Mouse (Mus musculus) frontal cortex, postnatal 36 days (tissue): ENCODE results near the gene L1cam.

Source experiments
- DNase-seq, 2 experiments: peaks; one replicate each; pipeline ENCODE4 v3.0.0; 2022; ENCODE audit warnings: low spot score in 2 of 2

Gene L1cam

GRCm38 (mm10) chrX:73895719-73896118 lies at the start of gene L1cam:
Gene L1cam, minus strand, starts transcription at chrX:73896105.
- peak; percentile 36 to 45 for DNase-seq

GRCm38 (mm10) chrX:73942294-73942693 lies 46.4 kb upstream of the L1cam start:
- no peak for DNase-seq

GRCm38 (mm10) chrX:73941860-73942259 lies 46.0 kb upstream of the L1cam start:
- no peak for DNase-seq

GRCm38 (mm10) chrX:73931871-73932270 lies 36.0 kb upstream of the L1cam start:
- DNase-seq, result no peak

GRCm38 (mm10) chrX:73930402-73931062 lies 34.6 kb upstream of the L1cam start, which contains the start of gene Renbp:
Gene Renbp, minus strand, starts transcription at chrX:73930850.
- DNase-seq, result no peak

GRCm38 (mm10) chrX:73922550-73922882 lies 26.6 kb upstream of the L1cam start:
- no peak for DNase-seq

GRCm38 (mm10) chrX:73921823-73922549 lies 26.1 kb upstream of the L1cam start, which contains the start of the genes Arhgap4 and Naa10:
Gene Arhgap4, minus strand, starts transcription at chrX:73921870.
Gene Naa10, minus strand, starts transcription at chrX:73921944.
- DNase-seq, result peak; percentile 78 to 87

GRCm38 (mm10) chrX:73921285-73921822 lies 25.4 kb upstream of the L1cam start:
- DNase-seq, result no peak

GRCm38 (mm10) chrX:73918631-73919030 lies 22.7 kb upstream of the L1cam start:
- DNase-seq, result no peak

GRCm38 (mm10) chrX:73916945-73917344 lies 21.0 kb upstream of the L1cam start:
- no peak for DNase-seq

- peak; percentile 79 to 91 for DNase-seq
These were observed 19.2 kb upstream of the L1cam start for GRCm38 (mm10) chrX:73914827-73915703.

GRCm38 (mm10) chrX:73911588-73911987 lies 15.7 kb upstream of the L1cam start:
- no peak for DNase-seq

GRCm38 (mm10) chrX:73911156-73911555 lies 15.3 kb upstream of the L1cam start:
- no peak for DNase-seq

GRCm38 (mm10) chrX:73910451-73910850 lies 14.5 kb upstream of the L1cam start:
- DNase-seq, result no peak

GRCm38 (mm10) chrX:73910049-73910448 lies 14.1 kb upstream of the L1cam start:
- DNase-seq, result no peak

- no peak for DNase-seq
These were observed 2.1 kb upstream of the L1cam start for GRCm38 (mm10) chrX:73897959-73898358.

GRCm38 (mm10) chrX:73892833-73893232 lies 3.1 kb downstream of the L1cam start:
- DNase-seq, result no peak

GRCm38 (mm10) chrX:73891551-73892152 lies 4.3 kb downstream of the L1cam start, which contains the start of gene Avpr2:
Gene Avpr2, plus strand, starts transcription at chrX:73892102.
- DNase-seq, result no peak

GRCm38 (mm10) chrX:73881463-73881862 lies 14.4 kb downstream of the L1cam start:
- DNase-seq, result no peak

- DNase-seq, result no peak
These were observed 14.9 kb downstream of the L1cam start for GRCm38 (mm10) chrX:73881036-73881427.
